Mouse (Mus musculus) limb, embryonic 10.5 days (tissue): ENCODE data around the gene Nup188. TPM values are rescaled to one million over a fixed set of nuclear protein-coding genes. Genes with fewer than 3 reads are reported as not detected.

Experiments
- DNase-seq: peaks from one replicate; pipeline ENCODE4 v3.0.0-alpha.2; 2017; ENCODE audit warnings: low spot score
- H3K27ac ChIP-seq: fragments of 300-500 bp; sonication (generic); 2 replicates; pipeline ENCODE4 v1.5.1; 2016; ENCODE audit warnings: mild to moderate bottlenecking
- H3K27me3 ChIP-seq: fragments of 300-500 bp; sonication (generic); 2 replicates; pipeline ENCODE4 v1.6.1; 2016; ENCODE audit warnings: low read depth, mild to moderate bottlenecking; ENCODE audit not compliant: poor library complexity, severe bottlenecking
- H3K36me3 ChIP-seq: fragments of 300-500 bp; sonication (generic); 2 replicates; pipeline ENCODE4 v1.6.1; 2016; ENCODE audit warnings: mild to moderate bottlenecking, moderate library complexity
- H3K4me1 ChIP-seq: fragments of 300-500 bp; sonication (generic); 2 replicates; pipeline ENCODE4 v1.6.1; 2016
- H3K4me3 ChIP-seq: fragments of 300-500 bp; sonication (generic); 2 replicates; pipeline ENCODE4 v1.5.1; 2016; ENCODE audit warnings: mild to moderate bottlenecking, moderate library complexity
- H3K9me3 ChIP-seq: fragments of 300-500 bp; sonication (generic); replicated peaks from 2 replicates; pipeline ENCODE4 v1.6.1; 2016; ENCODE audit warnings: mild to moderate bottlenecking
- WGBS: fragments of 180-500 bp; shearing (Covaris S2); methylation state at CpG from one replicate; pipeline ENCODE4 v1.1.7; 2016; 5-methylcytosine and 5-hydroxymethylcytosine counted together
- polyA plus RNA-seq: library from polyadenylated mRNA; unstranded; fragments of >200 nt; fragmentation: Nextera tagmentation; extraction: Ambion mirVana; gene quantifications from 2 replicates; pipeline ENCODE4 v1.2.1, GENCODE M21; 2016

Gene Nup188
- polyA plus RNA-seq, 1 experiment from 2014 or later: 74.4 TPM

- Histone ChIP-seq H3K4me1 (peaks cover 11% of the 10 kb centered on the region), H3K27ac (no peak within 1 kb of the TSS), H3K36me3 (peaks cover 14% of the 10 kb centered on the region; the same call in 1 of the 2 replicates), H3K27me3 (no peaks in the 10 kb centered on the region), H3K9me3 (no peaks in the 10 kb centered on the region), H3K4me3 (no peak within 1 kb of the TSS)
- WGBS: 92% methylated on average over 11 of the region's 11 CpGs
- no peak for DNase-seq
Observed at GRCm38 (mm10) chr2:30280743-30281142, 5.5 kb upstream of the Nup188 start, which contains the start of gene Gm28038. Gene Gm28038 (plus strand): TSS chr2:30281043.

GRCm38 (mm10) chr2:30281651-30282050 lies 4.5 kb upstream of the Nup188 start:
- H3K36me3 ChIP-seq: peaks cover 14% of the 10 kb centered on the region; the same call in 1 of the 2 replicates
- peaks cover 12% of the 10 kb centered on the region for H3K4me1 ChIP-seq
- DNase-seq: no peak
- H3K27ac ChIP-seq: no peak overlapping the region
- WGBS: 84% methylated on average over 3 of the region's 3 CpGs
- H3K9me3 ChIP-seq: no peaks in the 10 kb centered on the region
- no peaks in the 10 kb centered on the region for H3K27me3 ChIP-seq
- no peak overlapping the region for H3K4me3 ChIP-seq

- Histone ChIP-seq H3K36me3 (peaks cover 18% of the 10 kb centered on the region), H3K27ac (no peak overlapping the region), H3K4me3 (no peak overlapping the region), H3K9me3 (no peaks in the 10 kb centered on the region), H3K27me3 (no peaks in the 10 kb centered on the region), H3K4me1 (peaks cover 22% of the 10 kb centered on the region)
- no peak for DNase-seq
- 94% methylated on average over 2 of the region's 2 CpGs for WGBS
Observed at GRCm38 (mm10) chr2:30283193-30283592, 3.0 kb upstream of the Nup188 start.

- DNase-seq: no peak
- Histone ChIP-seq H3K4me1 (peaks cover 22% of the 10 kb centered on the region), H3K27ac (no peak overlapping the region), H3K27me3 (no peaks in the 10 kb centered on the region), H3K36me3 (peaks cover 33% of the 10 kb centered on the region), H3K4me3 (peak overlapping the region; percentile 77), H3K9me3 (no peaks in the 10 kb centered on the region)
- WGBS: 94% methylated on average over 5 of the region's 5 CpGs
Observed at GRCm38 (mm10) chr2:30285004-30285403, 1.2 kb upstream of the Nup188 start.

- Histone ChIP-seq H3K4me3 (peak overlapping the region; percentile 77), H3K9me3 (no peaks in the 10 kb centered on the region), H3K36me3 (peaks cover 39% of the 10 kb centered on the region), H3K4me1 (peaks cover 22% of the 10 kb centered on the region), H3K27ac (peak overlapping the region; percentile 92), H3K27me3 (no peaks in the 10 kb centered on the region)
- DNase-seq: no peak
- WGBS: 16% methylated on average over 38 of the region's 38 CpGs
Observed at GRCm38 (mm10) chr2:30285416-30286181, 598 bp upstream of the Nup188 start.

- Histone ChIP-seq H3K27me3 (no peaks in the 10 kb centered on the region), H3K9me3 (no peaks in the 10 kb centered on the region), H3K27ac (peak overlapping the region; percentile 92), H3K36me3 (peaks cover 52% of the 10 kb centered on the region), H3K4me1 (peaks cover 22% of the 10 kb centered on the region), H3K4me3 (peak overlapping the region; percentile 77)
- WGBS: under 1% methylated on average over 10 of the region's 10 CpGs
- DNase-seq: peak; percentile 52
Observed at GRCm38 (mm10) chr2:30287027-30287373, 803 bp downstream of the Nup188 start.

GRCm38 (mm10) chr2:30299525-30299924 lies 13.3 kb downstream of the Nup188 start:
- no peak overlapping the region for H3K27ac ChIP-seq
- no peak for DNase-seq
- H3K27me3 ChIP-seq: no peaks in the 10 kb centered on the region
- H3K4me1 ChIP-seq: no peaks in the 10 kb centered on the region
- H3K4me3 ChIP-seq: no peak overlapping the region
- 86% methylated on average over 3 of the region's 3 CpGs for WGBS
- no peaks in the 10 kb centered on the region for H3K9me3 ChIP-seq
- H3K36me3 ChIP-seq: peaks cover 93% of the 10 kb centered on the region

- Histone ChIP-seq H3K4me3 (no peak overlapping the region), H3K36me3 (peaks cover 97% of the 10 kb centered on the region), H3K27me3 (no peaks in the 10 kb centered on the region), H3K9me3 (no peaks in the 10 kb centered on the region), H3K27ac (no peak overlapping the region), H3K4me1 (no peaks in the 10 kb centered on the region)
- 93% methylated on average over 5 of the region's 5 CpGs for WGBS
- DNase-seq: no peak
Observed at GRCm38 (mm10) chr2:30299966-30300365, 13.8 kb downstream of the Nup188 start.

- Histone ChIP-seq H3K4me3 (no peak overlapping the region), H3K36me3 (peaks cover 100% of the 10 kb centered on the region), H3K4me1 (no peaks in the 10 kb centered on the region), H3K9me3 (no peaks in the 10 kb centered on the region), H3K27ac (no peak overlapping the region), H3K27me3 (no peaks in the 10 kb centered on the region)
- DNase-seq: no peak
- WGBS: 97% methylated on average over 7 of the region's 7 CpGs
Observed at GRCm38 (mm10) chr2:30306087-30306486, 19.9 kb downstream of the Nup188 start.

GRCm38 (mm10) chr2:30309351-30309750 lies 23.2 kb downstream of the Nup188 start:
- WGBS: 90% methylated on average over 3 of the region's 3 CpGs
- no peaks in the 10 kb centered on the region for H3K4me1 ChIP-seq
- H3K4me3 ChIP-seq: no peak overlapping the region
- no peaks in the 10 kb centered on the region for H3K27me3 ChIP-seq
- DNase-seq: no peak
- H3K9me3 ChIP-seq: no peaks in the 10 kb centered on the region
- peaks cover 98% of the 10 kb centered on the region for H3K36me3 ChIP-seq
- H3K27ac ChIP-seq: no peak overlapping the region

- Histone ChIP-seq H3K4me1 (no peaks in the 10 kb centered on the region), H3K27me3 (no peaks in the 10 kb centered on the region), H3K36me3 (peaks cover 98% of the 10 kb centered on the region), H3K4me3 (no peak overlapping the region), H3K9me3 (no peaks in the 10 kb centered on the region), H3K27ac (no peak overlapping the region)
- no peak for DNase-seq
- WGBS: 96% methylated on average over 2 of the region's 2 CpGs
Observed at GRCm38 (mm10) chr2:30311481-30311880, 25.3 kb downstream of the Nup188 start.

GRCm38 (mm10) chr2:30316136-30316535 lies 29.9 kb downstream of the Nup188 start:
- no peaks in the 10 kb centered on the region for H3K9me3 ChIP-seq
- no peak for DNase-seq
- H3K27me3 ChIP-seq: no peaks in the 10 kb centered on the region
- H3K4me1 ChIP-seq: no peaks in the 10 kb centered on the region
- peaks cover 98% of the 10 kb centered on the region for H3K36me3 ChIP-seq
- WGBS: 93% methylated on average over 4 of the region's 4 CpGs
- H3K27ac ChIP-seq: no peak overlapping the region
- no peak overlapping the region for H3K4me3 ChIP-seq

GRCm38 (mm10) chr2:30316955-30317354 lies 30.8 kb downstream of the Nup188 start:
- no peak overlapping the region for H3K4me3 ChIP-seq
- H3K27ac ChIP-seq: no peak overlapping the region
- H3K36me3 ChIP-seq: peaks cover 100% of the 10 kb centered on the region
- H3K4me1 ChIP-seq: no peaks in the 10 kb centered on the region
- no peaks in the 10 kb centered on the region for H3K9me3 ChIP-seq
- DNase-seq: no peak
- WGBS: 95% methylated on average over 5 of the region's 5 CpGs
- H3K27me3 ChIP-seq: no peaks in the 10 kb centered on the region
